Mouse (Mus musculus): ENCODE results near the gene Slc26a3.

GRCm38 (mm10) chr12:31507718-31508364, 117.2 kb downstream of the Slc26a3 start:
- peak; percentile 74 for TF ChIP-seq CTCF (IDR thresholded peaks at IDR 0.05; ENCODE audit: low read depth)
- no peak for TF ChIP-seq EP300 (optimal IDR thresholded peaks at IDR 0.05)

Measured in stomach, postnatal 0 days (tissue).